Mouse (Mus musculus) limb, embryonic 13.5 days (tissue): Measurements from ENCODE around the gene Slc22a17. TPM values are rescaled to one million over a fixed set of nuclear protein-coding genes. Genes with fewer than 3 reads are reported as not detected.

Experiments used
- ATAC-seq: fragments of 200-750 bp; cut with Nextera tagmentation; 2 replicates; pipeline ENCODE4 v1.8.0; 2017; ENCODE audit warnings: low read depth, moderate number of reproducible peaks, moderate TSS enrichment; ENCODE audit not compliant: low FRiP score
- H3K27ac ChIP-seq: fragments of 300-500 bp; sonication (generic); 2 replicates; pipeline ENCODE4 v1.5.1; 2015; ENCODE audit warnings: inconsistent platforms, mild to moderate bottlenecking, moderate library complexity
- H3K27me3 ChIP-seq: fragments of 300-500 bp; sonication (generic); 2 replicates; pipeline ENCODE4 v1.6.1; 2015; ENCODE audit warnings: mild to moderate bottlenecking, inconsistent platforms
- H3K36me3 ChIP-seq: fragments of 300-500 bp; sonication (generic); 2 replicates; pipeline ENCODE4 v1.6.1; 2015; ENCODE audit warnings: inconsistent platforms, mild to moderate bottlenecking, moderate library complexity
- H3K4me1 ChIP-seq: fragments of 300-500 bp; sonication (generic); 2 replicates; pipeline ENCODE4 v1.6.1; 2015; ENCODE audit warnings: inconsistent platforms
- H3K4me2 ChIP-seq: fragments of 300-500 bp; sonication (generic); replicated peaks from 2 replicates; pipeline ENCODE4 v1.6.1; 2015; ENCODE audit warnings: inconsistent platforms, mild to moderate bottlenecking, moderate library complexity
- H3K4me3 ChIP-seq: fragments of 300-500 bp; sonication (generic); 2 replicates; pipeline ENCODE4 v1.5.1; 2015; ENCODE audit warnings: moderate library complexity, mild to moderate bottlenecking, inconsistent platforms
- H3K9ac ChIP-seq: fragments of 300-500 bp; sonication (generic); 2 replicates; pipeline ENCODE4 v1.6.1; 2015; ENCODE audit warnings: mild to moderate bottlenecking, inconsistent platforms
- H3K9me3 ChIP-seq: fragments of 300-500 bp; sonication (generic); 2 replicates; pipeline ENCODE4 v1.6.1; 2016; ENCODE audit warnings: inconsistent platforms
- WGBS: fragments of 180-500 bp; shearing (Covaris S2); methylation state at CpG from one replicate; pipeline ENCODE4 v1.1.7; 2015; 5-methylcytosine and 5-hydroxymethylcytosine counted together
- polyA plus RNA-seq: library from polyadenylated mRNA; unstranded; fragments of >200 nt; fragmentation: Nextera tagmentation; extraction: Ambion mirVana; gene quantifications from 2 replicates; pipeline ENCODE4 v1.2.1, GENCODE M21; 2015

The Slc22a17 gene
- polyA plus RNA-seq, 1 experiment from 2014 or later, result 79.1 TPM

DNA sequence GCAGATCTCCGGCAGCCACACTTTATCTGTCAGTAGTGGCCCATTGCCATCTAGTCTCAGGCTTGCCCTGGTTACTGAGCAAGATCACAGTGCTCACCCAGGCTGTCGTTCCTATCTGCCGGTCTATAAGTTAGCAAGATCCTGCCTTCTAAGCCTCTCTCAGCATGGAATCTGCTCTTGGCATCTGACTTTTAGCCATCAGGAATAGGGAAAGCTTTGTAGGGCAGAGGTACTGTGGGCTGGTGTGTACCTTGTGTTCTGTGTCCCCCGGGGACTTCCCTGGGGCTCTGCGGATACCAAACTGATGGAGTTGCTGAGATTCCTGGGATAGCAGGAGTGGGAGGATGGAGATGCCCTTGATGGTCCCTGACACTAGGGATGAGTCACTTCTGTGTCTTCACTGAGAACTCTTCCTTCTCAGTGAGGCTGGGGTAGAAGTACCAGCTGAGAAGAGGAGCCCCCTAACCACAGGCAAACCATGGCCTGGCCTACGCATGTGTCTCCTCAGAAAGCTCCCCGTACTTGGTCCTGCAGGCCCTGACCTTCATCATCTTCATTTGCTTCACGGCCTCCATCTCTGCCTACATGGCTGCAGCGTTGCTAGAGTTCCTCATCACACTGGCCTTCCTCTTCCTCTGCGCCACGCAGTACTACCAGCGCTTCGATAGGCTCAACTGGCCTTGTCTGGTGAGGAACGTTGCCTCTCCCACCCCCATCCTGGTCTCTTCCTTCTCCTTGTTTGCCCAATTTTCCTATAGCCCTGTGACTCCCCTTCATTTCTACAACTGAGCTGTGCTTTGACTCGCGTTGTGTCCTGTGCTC, 24.6 kb upstream of the Slc22a17 start:
- Histone ChIP-seq H3K36me3 (no peaks in the 10 kb centered on the region), H3K9me3 (no peaks in the 10 kb centered on the region), H3K4me1 (peaks cover 34% of the 10 kb centered on the region), H3K9ac (no peak overlapping the region), H3K4me2 (peak overlapping the region; percentile 41), H3K27me3 (no peaks in the 10 kb centered on the region; the same call in 1 of the 2 replicates), H3K27ac (no peak overlapping the region; the same call in 1 of the 2 replicates), H3K4me3 (no peak overlapping the region)
- 85% methylated on average over 16 of the region's 16 CpGs for WGBS
- no peak for ATAC-seq

DNA sequence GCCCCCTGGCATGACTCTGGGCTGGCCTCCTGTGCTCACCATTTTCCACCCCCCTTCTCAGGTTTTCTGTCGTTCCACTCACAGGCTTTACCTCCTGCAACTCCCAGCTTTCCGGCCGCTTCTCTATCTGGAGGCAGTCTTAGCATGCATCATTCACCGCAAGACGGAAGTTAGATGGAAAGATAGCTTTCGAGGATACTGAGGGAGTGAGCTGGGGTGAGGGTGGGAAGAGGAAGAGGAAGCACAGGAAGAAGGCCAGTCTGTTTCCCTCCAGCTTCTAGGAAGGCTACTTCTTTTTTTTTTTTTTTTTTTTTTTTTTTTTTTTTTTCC, 23.9 kb upstream of the Slc22a17 start:
- Histone ChIP-seq H3K27me3 (no peaks in the 10 kb centered on the region), H3K4me3 (peak overlapping the region; percentile 23), H3K36me3 (no peaks in the 10 kb centered on the region), H3K4me1 (peaks cover 35% of the 10 kb centered on the region), H3K9me3 (no peaks in the 10 kb centered on the region), H3K27ac (peak overlapping the region; percentile 92), H3K9ac (peak overlapping the region; percentile 53), H3K4me2 (peak overlapping the region; percentile 48)
- no peak for ATAC-seq
- 41% methylated on average over 6 of the region's 6 CpGs for WGBS

DNA sequence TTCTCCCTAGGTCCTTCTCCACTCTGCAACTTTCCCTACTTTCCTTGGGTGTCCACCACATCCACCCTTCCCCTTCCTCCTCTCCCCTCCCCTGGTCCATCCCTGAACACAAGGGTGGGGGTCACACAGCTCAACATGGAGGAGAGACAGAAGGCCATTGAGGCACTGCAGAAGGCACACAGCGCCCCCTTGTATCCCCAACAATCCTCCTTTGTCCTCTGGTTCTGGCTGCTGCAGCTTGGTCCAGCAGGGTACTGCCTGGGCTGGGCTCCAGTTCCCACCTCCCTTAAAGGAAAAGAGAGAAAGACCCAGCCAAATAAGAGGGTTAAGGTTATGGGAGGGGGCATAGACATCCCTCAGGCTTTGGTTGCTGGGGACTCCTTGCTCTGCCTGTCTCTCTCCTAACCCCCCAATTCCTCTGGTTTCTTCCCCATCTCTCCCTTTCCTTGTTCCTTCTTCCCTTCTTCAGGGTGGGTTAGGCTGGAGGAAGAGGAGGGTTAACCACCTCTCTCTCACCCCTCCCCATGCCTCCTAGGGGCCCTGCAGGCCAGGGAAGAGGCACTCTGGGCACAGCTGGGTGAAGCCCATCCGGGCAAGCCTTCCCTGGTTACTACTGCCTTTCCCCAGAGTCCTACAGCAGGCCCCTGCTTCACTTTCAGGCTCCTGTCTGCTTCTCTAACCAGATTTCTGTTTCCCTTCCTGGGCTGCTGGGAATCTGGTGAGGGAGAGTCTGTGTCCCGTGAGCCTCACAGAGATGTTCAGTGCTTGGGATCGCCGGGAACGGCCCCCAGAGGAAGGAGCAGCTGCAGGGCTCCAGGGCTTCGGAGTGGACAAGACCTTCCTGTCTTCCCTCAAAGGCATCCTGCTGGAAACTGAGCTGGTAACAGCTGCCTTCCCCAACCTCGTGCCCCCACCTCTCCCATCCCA, 23.2 kb upstream of the Slc22a17 start, which contains the start of gene Cmtm5:
TSS of gene Cmtm5 (plus strand) at position 358 of the 927 bp plus-strand sequence.
- Histone ChIP-seq H3K27ac (peak within 1 kb of the TSS; percentile 92), H3K4me3 (peak within 1 kb of the TSS; percentile 23), H3K9me3 (no peaks in the 10 kb centered on the region), H3K4me1 (peaks cover 35% of the 10 kb centered on the region), H3K9ac (peak within 1 kb of the TSS; percentile 53), H3K36me3 (no peaks in the 10 kb centered on the region), H3K4me2 (peak within 1 kb of the TSS; percentile 48), H3K27me3 (no peaks in the 10 kb centered on the region)
- ATAC-seq, result peak; percentile 57
- 29% methylated on average over 8 of the region's 8 CpGs for WGBS

DNA sequence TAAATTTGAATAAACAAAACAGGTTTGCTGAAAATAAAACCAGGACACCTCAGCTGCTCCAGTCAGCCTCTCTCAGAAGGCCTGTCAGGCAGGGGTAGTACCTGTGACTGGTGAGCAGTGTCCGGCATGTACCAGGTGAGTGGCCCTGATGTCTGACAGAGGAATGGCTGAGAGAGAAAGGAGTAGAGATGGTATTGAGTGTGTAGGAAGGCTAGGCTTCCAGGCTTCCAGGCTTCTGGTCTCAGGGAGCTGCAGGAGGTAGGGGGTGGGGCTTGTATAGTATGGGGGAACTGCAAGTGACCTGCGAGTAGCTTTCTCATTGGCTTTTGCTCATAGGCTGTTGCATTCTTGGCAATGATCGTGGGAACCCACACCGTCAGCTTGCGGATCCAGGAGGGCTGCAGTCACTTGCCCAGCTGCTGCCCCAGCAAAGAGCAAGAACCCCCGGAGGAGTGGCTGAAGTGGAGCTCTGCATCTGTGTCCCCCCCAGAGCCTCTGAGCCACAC, 19.8 kb upstream of the Slc22a17 start, which contains the start of gene Il25:
TSS of gene Il25 (plus strand) at position 51 of the 506 bp plus-strand sequence.
- H3K36me3 ChIP-seq, result no peaks in the 10 kb centered on the region
- H3K27ac ChIP-seq, result no peak within 1 kb of the TSS
- peak; percentile 51 for ATAC-seq
- H3K27me3 ChIP-seq, result no peaks in the 10 kb centered on the region
- WGBS, result 18% methylated on average over 6 of the region's 6 CpGs
- no peaks in the 10 kb centered on the region for H3K9me3 ChIP-seq
- H3K4me3 ChIP-seq, result no peak within 1 kb of the TSS
- 0 out of 2 replicates have a peak within 1 kb of the TSS, but pooled peaks have one; percentile 21 for H3K9ac ChIP-seq
- peak within 1 kb of the TSS; percentile 41 for H3K4me2 ChIP-seq
- peaks cover 42% of the 10 kb centered on the region for H3K4me1 ChIP-seq

DNA sequence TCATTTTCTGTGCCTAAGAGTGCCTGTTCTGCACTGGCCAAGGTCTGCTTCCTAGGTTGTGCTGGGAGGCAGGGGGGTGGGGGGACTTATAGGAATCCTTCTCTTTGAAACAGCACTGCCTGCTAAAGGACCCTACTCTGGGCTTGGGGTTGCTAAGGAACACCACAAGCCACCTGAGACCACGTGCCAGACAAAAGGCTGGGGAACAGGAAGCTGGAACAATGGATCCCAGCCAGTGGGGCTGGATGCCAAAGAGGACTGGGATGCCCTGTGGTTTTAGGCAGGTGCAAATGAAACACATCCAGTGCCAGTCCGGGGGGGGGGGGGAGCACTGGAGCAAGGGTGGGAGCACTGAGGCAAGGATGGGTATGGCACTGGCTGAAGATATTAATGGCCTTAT, 17.5 kb upstream of the Slc22a17 start:
- no peaks in the 10 kb centered on the region for H3K36me3 ChIP-seq
- H3K9ac ChIP-seq, result no peak overlapping the region
- H3K4me3 ChIP-seq, result no peak overlapping the region
- H3K27ac ChIP-seq, result no peak overlapping the region
- no peaks in the 10 kb centered on the region for H3K27me3 ChIP-seq
- no peak overlapping the region for H3K4me2 ChIP-seq
- no peak for ATAC-seq
- no peaks in the 10 kb centered on the region for H3K9me3 ChIP-seq
- H3K4me1 ChIP-seq, result peaks cover 38% of the 10 kb centered on the region
- WGBS, result 39% methylated on average over 2 of the region's 2 CpGs

DNA sequence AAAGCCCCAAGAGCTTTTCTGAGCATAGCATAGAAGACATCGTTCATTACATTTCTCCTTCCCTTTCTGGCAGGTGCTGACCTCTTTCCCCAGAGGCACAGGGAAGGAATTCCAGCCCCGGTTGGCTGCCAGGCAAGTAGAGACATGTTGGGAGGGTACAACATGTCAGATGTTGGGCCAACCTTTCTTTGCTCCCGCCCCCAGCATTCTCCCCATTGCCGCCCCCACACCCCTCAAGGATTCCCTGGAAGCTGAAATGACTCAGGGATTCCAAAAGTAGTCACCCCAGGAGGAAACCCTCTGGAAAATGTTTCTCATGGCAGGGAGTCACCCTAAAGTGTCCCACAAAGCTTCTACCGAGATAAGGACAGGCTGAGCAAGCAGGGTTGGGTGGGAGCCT, 16.9 kb upstream of the Slc22a17 start:
- H3K27ac ChIP-seq, result no peak overlapping the region
- no peaks in the 10 kb centered on the region for H3K36me3 ChIP-seq
- WGBS, result 68% methylated on average over 5 of the region's 5 CpGs
- H3K4me3 ChIP-seq, result no peak overlapping the region
- no peaks in the 10 kb centered on the region for H3K27me3 ChIP-seq
- H3K9ac ChIP-seq, result no peak overlapping the region
- peaks cover 44% of the 10 kb centered on the region for H3K4me1 ChIP-seq
- no peaks in the 10 kb centered on the region for H3K9me3 ChIP-seq
- no peak for ATAC-seq
- no peak overlapping the region for H3K4me2 ChIP-seq

DNA sequence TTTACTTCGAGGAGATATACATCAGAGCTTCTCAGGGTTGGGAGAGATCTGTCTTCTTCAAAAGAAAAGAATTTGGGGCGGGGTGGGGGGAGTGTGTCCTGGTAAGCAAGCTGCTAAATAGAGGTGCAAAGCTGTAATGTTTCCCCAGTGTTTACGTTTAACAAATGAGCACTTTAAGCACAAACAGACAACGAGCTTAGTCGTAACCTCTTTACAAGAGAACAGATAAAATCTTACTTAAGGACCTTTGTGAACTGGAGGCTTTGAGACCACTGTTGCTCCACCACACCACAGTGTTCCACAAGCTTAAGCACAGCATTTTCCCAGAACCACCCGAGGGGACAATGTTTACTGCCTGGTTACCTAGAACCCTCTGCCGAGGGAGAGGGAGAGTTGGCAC, 14.4 kb upstream of the Slc22a17 start:
- Histone ChIP-seq H3K4me1 (peaks cover 48% of the 10 kb centered on the region), H3K27ac (peak overlapping the region; percentile 100), H3K9me3 (0 out of 2 replicates have a peak, but pooled peaks cover 6% of the 10 kb centered on the region), H3K27me3 (no peaks in the 10 kb centered on the region), H3K4me3 (peak overlapping the region; percentile 67), H3K4me2 (peak overlapping the region; percentile 88), H3K36me3 (peaks cover 4% of the 10 kb centered on the region), H3K9ac (peak overlapping the region; percentile 97)
- 8% methylated on average over 7 of the region's 7 CpGs for WGBS
- ATAC-seq, result no peak

DNA sequence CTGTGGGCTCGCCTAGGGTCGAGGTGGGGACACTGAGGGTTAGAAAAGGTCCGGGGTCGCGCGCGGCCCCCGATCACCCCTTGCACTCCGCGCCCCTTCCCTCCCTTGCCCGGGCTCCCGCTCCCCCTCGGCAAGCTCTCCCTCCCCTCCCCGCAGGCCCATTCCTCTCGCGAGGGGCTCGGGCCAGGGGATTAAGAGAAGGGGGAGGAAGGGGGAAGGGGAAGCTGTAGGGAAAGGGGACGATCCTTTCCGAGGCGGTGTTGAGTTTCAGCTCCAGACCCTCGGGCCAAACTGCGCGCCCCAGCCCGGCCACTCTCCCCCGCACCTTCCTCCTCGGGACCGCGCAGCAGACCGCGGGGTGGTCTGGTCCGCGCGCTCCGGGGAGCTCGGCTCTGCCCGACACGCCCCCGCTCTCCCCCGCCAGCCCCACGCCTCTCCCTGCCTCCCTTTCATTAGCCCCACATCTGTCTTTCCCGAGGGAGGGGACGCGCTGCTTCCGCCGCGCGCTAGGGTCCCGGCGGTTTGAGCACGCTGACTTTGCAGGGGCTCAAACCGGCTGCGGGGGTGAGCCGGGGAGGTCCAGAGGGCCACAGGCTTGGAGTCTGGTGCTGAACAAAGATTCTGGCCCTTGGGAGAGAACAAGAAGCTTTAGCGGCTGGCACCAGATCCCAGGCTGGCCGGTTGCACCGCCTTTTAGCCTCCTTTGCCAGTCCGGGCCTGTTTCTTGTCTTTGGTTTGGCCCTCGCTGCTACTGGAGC, 13.6 kb upstream of the Slc22a17 start:
- Histone ChIP-seq H3K9me3 (peaks cover 13% of the 10 kb centered on the region), H3K9ac (peak overlapping the region; percentile 97), H3K4me2 (peak overlapping the region; percentile 88), H3K27me3 (no peaks in the 10 kb centered on the region), H3K36me3 (peaks cover 12% of the 10 kb centered on the region), H3K4me1 (peaks cover 48% of the 10 kb centered on the region), H3K27ac (peak overlapping the region; percentile 100), H3K4me3 (peak overlapping the region; percentile 67)
- WGBS, result 0% methylated on average over 55 of the region's 58 CpGs
- peak; percentile 85 for ATAC-seq

DNA sequence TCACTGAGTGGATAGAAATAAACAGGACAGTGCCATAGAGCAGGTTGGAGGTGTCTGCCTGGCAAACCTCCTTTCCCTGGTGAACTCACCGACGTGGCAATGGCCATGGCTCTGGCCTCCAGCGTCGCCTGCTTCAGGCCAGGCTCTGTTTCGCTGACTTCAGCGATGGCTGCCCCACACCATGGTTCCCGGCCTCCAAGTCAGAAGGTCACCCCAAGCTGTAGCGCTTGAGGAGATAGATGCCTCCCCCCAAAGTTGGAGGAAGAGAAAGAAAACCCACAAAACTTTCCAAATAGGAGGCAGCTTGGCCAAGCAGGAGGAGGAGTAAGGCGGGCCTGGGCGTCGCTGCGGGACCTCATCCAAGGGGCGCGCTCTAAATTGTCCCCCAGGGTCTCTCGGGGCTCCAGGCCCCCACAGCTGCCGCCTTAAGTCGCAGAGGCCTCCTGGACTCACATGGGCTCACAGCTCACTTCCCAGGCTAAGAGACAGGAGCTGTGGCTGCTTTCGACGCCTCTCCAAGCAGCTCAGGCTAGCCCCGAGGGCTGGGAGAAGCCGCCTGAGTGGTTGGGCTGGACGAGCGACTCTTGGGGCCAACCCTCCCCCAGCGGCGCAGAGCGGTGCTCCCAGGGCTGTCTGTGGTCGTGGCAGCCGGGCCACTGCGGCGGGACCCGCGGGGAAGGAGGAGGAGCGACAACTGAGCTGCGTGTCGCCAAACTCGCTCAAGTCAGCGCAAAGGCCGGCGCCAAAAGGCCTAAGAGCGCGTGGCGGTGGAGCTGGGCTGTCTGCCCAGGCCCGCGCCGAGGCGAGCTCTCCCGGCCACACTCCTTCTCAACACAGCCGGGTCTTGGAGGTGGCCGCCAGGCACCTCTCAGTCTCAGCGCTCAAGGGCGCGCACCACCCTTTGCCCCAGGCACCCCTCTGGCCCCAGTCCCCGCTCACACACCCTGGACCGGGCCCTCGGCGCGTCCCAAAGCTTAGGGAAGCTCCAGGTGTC, 12.7 kb upstream of the Slc22a17 start, which contains the start of gene Efs:
TSS of gene Efs (minus strand) at position 778 of the 994 bp plus-strand sequence.
- peaks cover 21% of the 10 kb centered on the region for H3K36me3 ChIP-seq
- peaks cover 22% of the 10 kb centered on the region for H3K9me3 ChIP-seq
- peak within 1 kb of the TSS; percentile 67 for H3K4me3 ChIP-seq
- peaks cover 47% of the 10 kb centered on the region for H3K4me1 ChIP-seq
- peak; percentile 57 for ATAC-seq
- peak within 1 kb of the TSS; percentile 100 for H3K27ac ChIP-seq
- no peaks in the 10 kb centered on the region for H3K27me3 ChIP-seq
- under 1% methylated on average over 57 of the region's 57 CpGs for WGBS
- H3K9ac ChIP-seq, result peak within 1 kb of the TSS; percentile 97
- peak within 1 kb of the TSS; percentile 88 for H3K4me2 ChIP-seq

DNA sequence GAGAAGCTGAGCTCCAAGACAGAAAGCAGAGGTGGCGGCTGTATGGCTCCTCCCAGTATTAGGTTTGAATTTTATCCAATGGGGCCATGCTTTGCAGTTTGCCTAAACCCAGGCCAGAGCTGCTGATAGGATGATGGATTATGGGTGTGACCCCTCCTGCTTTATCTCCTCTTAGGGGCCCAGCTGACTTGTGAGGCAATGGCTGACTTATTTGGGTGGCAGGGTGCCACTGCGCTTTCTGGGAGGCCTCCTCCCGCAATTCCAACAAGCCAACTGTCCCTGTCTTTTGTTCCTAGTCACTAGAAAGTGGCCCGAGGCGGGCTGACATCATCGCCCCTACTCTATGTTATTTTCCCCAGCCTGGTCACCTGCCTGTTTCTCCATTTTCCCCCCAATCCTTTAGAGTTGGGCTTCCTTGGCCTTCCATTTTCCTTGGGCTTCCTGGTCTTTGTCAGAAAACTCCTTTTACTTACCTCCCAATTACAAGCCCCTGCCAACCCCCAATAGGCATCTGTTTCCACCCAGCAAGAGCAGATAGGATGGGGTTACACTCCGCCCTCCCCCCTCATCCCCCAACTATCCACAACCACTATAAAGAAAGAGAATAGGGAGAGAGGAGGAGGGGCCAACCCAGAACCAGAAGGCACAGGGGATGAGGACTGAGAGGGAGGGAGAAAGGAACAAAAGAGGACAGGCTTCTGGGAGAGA, 11.9 kb upstream of the Slc22a17 start:
- H3K4me2 ChIP-seq, result peak overlapping the region; percentile 88
- H3K9me3 ChIP-seq, result peaks cover 22% of the 10 kb centered on the region
- 10% methylated on average over 7 of the region's 7 CpGs for WGBS
- no peaks in the 10 kb centered on the region for H3K27me3 ChIP-seq
- H3K36me3 ChIP-seq, result peaks cover 30% of the 10 kb centered on the region
- peak; percentile 57 for ATAC-seq
- H3K9ac ChIP-seq, result peak overlapping the region; percentile 97
- peaks cover 39% of the 10 kb centered on the region for H3K4me1 ChIP-seq
- H3K27ac ChIP-seq, result peak overlapping the region; percentile 100
- H3K4me3 ChIP-seq, result peak overlapping the region; percentile 67
